Comparison of ENCODE assay signal across 9 mouse cellular contexts in the genomic region with DNA sequence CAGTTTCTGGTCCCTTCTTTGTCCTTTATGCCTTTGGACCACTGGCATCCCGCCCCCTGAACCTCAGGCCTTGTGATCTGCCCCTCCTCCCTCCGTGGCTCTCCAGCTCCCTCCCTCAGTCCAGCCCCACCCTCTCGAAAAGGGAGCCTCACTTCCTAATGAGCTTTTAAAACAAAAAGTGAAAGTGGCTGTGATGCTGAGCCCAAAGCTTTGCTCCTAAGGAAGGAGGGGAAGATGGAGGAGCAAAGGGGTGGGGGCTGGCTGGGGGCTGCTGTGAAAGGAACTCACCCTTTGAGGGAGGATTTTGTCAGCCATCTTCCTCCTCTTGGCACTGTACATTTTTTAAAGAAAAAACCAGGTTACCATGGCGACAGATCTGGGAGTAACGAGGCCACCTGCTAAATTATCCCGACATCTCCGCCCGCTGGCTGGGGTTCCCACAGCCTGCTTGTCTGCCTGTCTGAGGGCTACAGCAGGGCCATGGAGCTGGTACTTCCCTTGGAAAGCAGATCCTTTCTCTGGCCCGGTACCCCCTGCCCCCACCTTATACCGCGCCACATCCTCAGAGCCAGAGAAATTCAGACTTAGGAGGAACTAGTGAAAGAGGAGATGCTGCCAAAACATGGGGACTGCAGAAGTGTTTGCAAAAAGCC. TPM values are rescaled to one million over a fixed set of nuclear protein-coding genes. Genes with fewer than 3 reads are reported as not detected.
DNase-seq lines count a peak whose midpoint lies in the region; ATAC-seq and TF ChIP-seq lines count a peak whose summit lies in the region.
"Had no signal": no experiment of that assay in that cellular context is flagged by ENCODE, and none has a peak within 500 bp of the region (broad histone marks: within the 10 kb centered on the region; RNA-seq: fewer than 3 reads in every experiment).

No protein-coding gene starts in this region.

- peak overlapping the region; percentile 52 for H3K4me2 ChIP-seq in liver, postnatal 0 days (ENCODE audit: low read depth, low read length)
- H3K4me2 ChIP-seq in heart, embryonic 13.5 days, result no peak overlapping the region
- H3K4me2 ChIP-seq in midbrain, embryonic 16.5 days (ENCODE audit: low read length), result peak overlapping the region; percentile 50

- no peaks in the 10 kb centered on the region for H3K9me3 ChIP-seq in liver, postnatal 0 days (ENCODE audit: low read length)
- H3K9me3 ChIP-seq in heart, embryonic 13.5 days, result no peaks in the 10 kb centered on the region
- no peaks in the 10 kb centered on the region for H3K9me3 ChIP-seq in midbrain, embryonic 16.5 days (replicated peaks; ENCODE audit: control insufficient read depth, low read length, poor library complexity, severe bottlenecking)

- WGBS in liver, postnatal 0 days (ENCODE audit: insufficient replicate concordance), result 28% methylated on average over 11 of the region's 11 CpGs
- 44% methylated on average over 11 of the region's 11 CpGs for WGBS in heart, embryonic 13.5 days
- WGBS in midbrain, embryonic 16.5 days, result 2% methylated on average over 11 of the region's 11 CpGs

- H3K4me3 ChIP-seq in liver, postnatal 0 days (ENCODE audit: low read depth, low read length), result 0 out of 2 replicates have a peak overlapping the region, but pooled peaks have one; percentile 5
- H3K4me3 ChIP-seq in heart, embryonic 13.5 days, result no peak overlapping the region
- peak overlapping the region; percentile 30 for H3K4me3 ChIP-seq in midbrain, embryonic 16.5 days (ENCODE audit: low read depth, low read length)

- no peak overlapping the region for H3K27ac ChIP-seq in liver, postnatal 0 days (ENCODE audit: low read depth)
- no peak overlapping the region for H3K27ac ChIP-seq in heart, embryonic 13.5 days (replicated peaks)
- H3K27ac ChIP-seq in midbrain, embryonic 16.5 days (ENCODE audit: low read length), result peak overlapping the region; percentile 92

- no peak for DNase-seq in liver, postnatal 0 days
- no peak for DNase-seq in liver
- DNase-seq in layer of hippocampus, postnatal 14 days (ENCODE audit: low spot score in 2 of 2), result peak; percentile 73 to 83
- DNase-seq in urinary bladder, postnatal 25 days (ENCODE audit: low spot score), result no peak
- DNase-seq in thymus, postnatal 25 days, result no peak

- no peak for ATAC-seq in liver, postnatal 0 days
- peak; percentile 20 for ATAC-seq in common myeloid progenitor, adult 5-6 weeks (replicated peaks; ENCODE audit: low read depth, poor library complexity, severe bottlenecking)
- no peak for ATAC-seq in heart, embryonic 13.5 days (ENCODE audit: extremely low read depth, insufficient number of reproducible peaks, low FRiP score, low TSS enrichment)
- peak; percentile 44 for ATAC-seq in midbrain, embryonic 16.5 days

- no peak for TF ChIP-seq CTCF in liver, postnatal 0 days (IDR thresholded peaks at IDR 0.05; ENCODE audit: low read depth)

- peaks cover 41% of the 10 kb centered on the region for H3K27me3 ChIP-seq in liver, postnatal 0 days (ENCODE audit: insufficient read depth, low read length)
- peaks cover 9% of the 10 kb centered on the region; the same call in 1 of the 2 replicates for H3K27me3 ChIP-seq in heart, embryonic 13.5 days (replicated peaks)
- H3K27me3 ChIP-seq in midbrain, embryonic 16.5 days (ENCODE audit: control insufficient read depth, insufficient read depth, low read depth, low read length), result no peaks in the 10 kb centered on the region

- no peak overlapping the region for H3K9ac ChIP-seq in liver, postnatal 0 days (replicated peaks)
- H3K9ac ChIP-seq in heart, embryonic 13.5 days, result peak overlapping the region; percentile 37
- peak overlapping the region; percentile 65 for H3K9ac ChIP-seq in midbrain, embryonic 16.5 days (ENCODE audit: low read depth, low read length)

- no peak for TF ChIP-seq EP300 in liver, postnatal 0 days (IDR thresholded peaks at IDR 0.05; ENCODE audit: low read depth)

- 0 out of 2 replicates have a peak, but pooled peaks cover 3% of the 10 kb centered on the region for H3K36me3 ChIP-seq in liver, postnatal 0 days (replicated peaks; ENCODE audit: insufficient read depth, low read length)
- H3K36me3 ChIP-seq in heart, embryonic 13.5 days, result peaks cover 57% of the 10 kb centered on the region
- H3K36me3 ChIP-seq in midbrain, embryonic 16.5 days (ENCODE audit: control insufficient read depth, insufficient read depth, low read length), result peaks cover 26% of the 10 kb centered on the region

- H3K4me1 ChIP-seq in liver, postnatal 0 days (ENCODE audit: insufficient read depth), result peaks cover 22% of the 10 kb centered on the region
- peaks cover 62% of the 10 kb centered on the region for H3K4me1 ChIP-seq in heart, embryonic 13.5 days
- H3K4me1 ChIP-seq in midbrain, embryonic 16.5 days (ENCODE audit: control insufficient read depth, insufficient read depth, low read length), result peaks cover 53% of the 10 kb centered on the region

RNA-seq across cellular contexts. Expression of gene Chpf2, which starts 10.1 kb away (rescaled TPM):
- polyA plus RNA-seq in liver, postnatal 0 days (2015; fragmentation: Nextera tagmentation; extraction: Ambion mirVana), result 13.8 and 15.9 TPM in 2 replicates
- 12.3 and 13.3 TPM in 2 replicates for total RNA-seq in common myeloid progenitor, adult 5-6 weeks (2017)
- 16.1 and 16.6 TPM in 2 replicates for polyA plus RNA-seq in heart, embryonic 13.5 days (2015; fragmentation: Nextera tagmentation; extraction: Ambion mirVana)
- total RNA-seq in layer of hippocampus, postnatal 14 days (2021), result 10 to 100 TPM; 64.3 to 73.2 TPM
- polyA plus RNA-seq in midbrain, embryonic 16.5 days (2015; fragmentation: Nextera tagmentation; extraction: Ambion mirVana), result 16.6 and 23.3 TPM in 2 replicates

RNA-seq across cellular contexts. Expression of gene Abcf2, which starts 19.4 kb away (rescaled TPM):
- polyA plus RNA-seq in liver, postnatal 0 days (2015; fragmentation: Nextera tagmentation; extraction: Ambion mirVana), result 24.9 and 26.4 TPM in 2 replicates
- 107 and 119 TPM in 2 replicates for total RNA-seq in common myeloid progenitor, adult 5-6 weeks (2017)
- 66.7 and 70.7 TPM in 2 replicates for polyA plus RNA-seq in heart, embryonic 13.5 days (2015; fragmentation: Nextera tagmentation; extraction: Ambion mirVana)
- 10 to 100 TPM; 59.9 to 61.5 TPM for total RNA-seq in layer of hippocampus, postnatal 14 days (2021)
- polyA plus RNA-seq in midbrain, embryonic 16.5 days (2015; fragmentation: Nextera tagmentation; extraction: Ambion mirVana), result 78.0 and 85.0 TPM in 2 replicates

RNA-seq across cellular contexts. Expression of gene Smarcd3, which starts 27.6 kb away (rescaled TPM):
- polyA plus RNA-seq in liver, postnatal 0 days (2015; fragmentation: Nextera tagmentation; extraction: Ambion mirVana), result 0.80 and 0.84 TPM in 2 replicates
- total RNA-seq in common myeloid progenitor, adult 5-6 weeks (2017), result 0.09 TPM in 1 of 2 replicates, not detected in the other
- 54.5 and 58.5 TPM in 2 replicates for polyA plus RNA-seq in heart, embryonic 13.5 days (2015; fragmentation: Nextera tagmentation; extraction: Ambion mirVana)
- total RNA-seq in layer of hippocampus, postnatal 14 days (2021), result 100 to 1,000 TPM; 112 to 113 TPM
- polyA plus RNA-seq in midbrain, embryonic 16.5 days (2015; fragmentation: Nextera tagmentation; extraction: Ambion mirVana), result 173 and 192 TPM in 2 replicates

RNA-seq across cellular contexts. Expression of gene 4931409K22Rik, which starts 40.0 kb away (rescaled TPM):
- not detected in 2 replicates for polyA plus RNA-seq in liver, postnatal 0 days (2015; fragmentation: Nextera tagmentation; extraction: Ambion mirVana)
- not detected in 2 replicates for total RNA-seq in common myeloid progenitor, adult 5-6 weeks (2017)
- 0.08 and 0.11 TPM in 2 replicates for polyA plus RNA-seq in heart, embryonic 13.5 days (2015; fragmentation: Nextera tagmentation; extraction: Ambion mirVana)
- not detected for total RNA-seq in layer of hippocampus, postnatal 14 days (2021)
- polyA plus RNA-seq in midbrain, embryonic 16.5 days (2015; fragmentation: Nextera tagmentation; extraction: Ambion mirVana), result 0.08 TPM in 1 of 2 replicates, not detected in the other
- total RNA-seq: adrenal gland, postnatal 36 days had no signal

RNA-seq across cellular contexts. Expression of gene Asb10, which starts 55.9 kb away (rescaled TPM):
- 0.06 and 0.14 TPM in 2 replicates for polyA plus RNA-seq in liver, postnatal 0 days (2015; fragmentation: Nextera tagmentation; extraction: Ambion mirVana)
- 0.69 TPM in 1 of 2 replicates, not detected in the other for total RNA-seq in common myeloid progenitor, adult 5-6 weeks (2017)
- polyA plus RNA-seq in heart, embryonic 13.5 days (2015; fragmentation: Nextera tagmentation; extraction: Ambion mirVana), result 4.1 TPM in 2 replicates
- total RNA-seq in layer of hippocampus, postnatal 14 days (2021), result under 1 TPM; 0.28 to 0.33 TPM
- 0.15 TPM in 1 of 2 replicates, not detected in the other for polyA plus RNA-seq in midbrain, embryonic 16.5 days (2015; fragmentation: Nextera tagmentation; extraction: Ambion mirVana)

Comparison
In these comparisons a context has a peak if more than half of its experiments do, and no peak if none do; other contexts are left out.
1. ATAC-seq: peak in common myeloid progenitor, adult 5-6 weeks (single experiment) and midbrain, embryonic 16.5 days (single experiment); none in liver, postnatal 0 days (single experiment) and heart, embryonic 13.5 days (single experiment).
2. DNase-seq: peak in layer of hippocampus, postnatal 14 days (2 of 2); none in liver, postnatal 0 days (single experiment), liver (single experiment), urinary bladder, postnatal 25 days (single experiment) and thymus, postnatal 25 days (single experiment).
3. RNA of gene Smarcd3, which starts 27.6 kb away (polyA plus RNA-seq): 173 to 192 TPM in midbrain, embryonic 16.5 days and 54.5 to 58.5 TPM in heart, embryonic 13.5 days; 0.80 to 0.84 TPM in liver, postnatal 0 days; every median in the first group is over 10 times any median in the second.